Mouse (Mus musculus) lung, embryonic 16.5 days (tissue): ENCODE data around the gene Fmo1. TPM values are rescaled to one million over a fixed set of nuclear protein-coding genes. Genes with fewer than 3 reads are reported as not detected.

Source experiments
- ATAC-seq: fragments of 200-750 bp; cut with Nextera tagmentation; 2 replicates; pipeline ENCODE4 v1.8.0; 2017; ENCODE audit warnings: low read depth, mild to moderate bottlenecking, moderate library complexity
- H3K27ac ChIP-seq: fragments of 300-500 bp; sonication (generic); 2 replicates; pipeline ENCODE4 v1.5.1; 2014; ENCODE audit warnings: mild to moderate bottlenecking, control low read depth, low read length
- H3K27me3 ChIP-seq: fragments of 300-500 bp; sonication (generic); 2 replicates; pipeline ENCODE4 v1.6.1; 2014; ENCODE audit warnings: low read depth, low read length, mixed read lengths; ENCODE audit not compliant: control insufficient read depth, insufficient read depth
- H3K36me3 ChIP-seq: fragments of 300-500 bp; sonication (generic); 2 replicates; pipeline ENCODE4 v1.6.1; 2014; ENCODE audit warnings: low read length; ENCODE audit not compliant: control insufficient read depth, insufficient read depth
- H3K4me1 ChIP-seq: fragments of 300-500 bp; sonication (generic); replicated peaks from 2 replicates; pipeline ENCODE4 v1.6.1; 2014; ENCODE audit warnings: low read length, mixed read lengths; ENCODE audit not compliant: control insufficient read depth, insufficient read depth
- H3K4me2 ChIP-seq: fragments of 300-500 bp; sonication (generic); 2 replicates; pipeline ENCODE4 v1.6.1; 2014; ENCODE audit warnings: low read depth, low read length, control low read depth
- H3K4me3 ChIP-seq: fragments of 300-500 bp; sonication (generic); 2 replicates; pipeline ENCODE4 v1.5.1; 2014; ENCODE audit warnings: mild to moderate bottlenecking, low read length, control low read depth
- H3K9ac ChIP-seq: fragments of 300-500 bp; sonication (generic); 2 replicates; pipeline ENCODE4 v1.6.1; 2014; ENCODE audit warnings: low read length, control low read depth
- H3K9me3 ChIP-seq: fragments of 300-500 bp; sonication (generic); 2 replicates; pipeline ENCODE4 v1.6.1; 2016; ENCODE audit warnings: low read length; ENCODE audit not compliant: control insufficient read depth
- WGBS: fragments of 180-500 bp; shearing (Covaris S2); extraction: QIAGEN DNeasy Blood & Tissue Kit; methylation state at CpG from one replicate; pipeline ENCODE4 v1.1.7; 2014; 5-methylcytosine and 5-hydroxymethylcytosine counted together
- polyA plus RNA-seq: library from polyadenylated mRNA; unstranded; fragments of >200 nt; fragmentation: Nextera tagmentation; extraction: Ambion mirVana; gene quantifications from 2 replicates; pipeline ENCODE4 v1.2.1, GENCODE M21; 2015

Fmo1 gene
- polyA plus RNA-seq, 1 experiment from 2014 or later, result 29.2 TPM

DNA sequence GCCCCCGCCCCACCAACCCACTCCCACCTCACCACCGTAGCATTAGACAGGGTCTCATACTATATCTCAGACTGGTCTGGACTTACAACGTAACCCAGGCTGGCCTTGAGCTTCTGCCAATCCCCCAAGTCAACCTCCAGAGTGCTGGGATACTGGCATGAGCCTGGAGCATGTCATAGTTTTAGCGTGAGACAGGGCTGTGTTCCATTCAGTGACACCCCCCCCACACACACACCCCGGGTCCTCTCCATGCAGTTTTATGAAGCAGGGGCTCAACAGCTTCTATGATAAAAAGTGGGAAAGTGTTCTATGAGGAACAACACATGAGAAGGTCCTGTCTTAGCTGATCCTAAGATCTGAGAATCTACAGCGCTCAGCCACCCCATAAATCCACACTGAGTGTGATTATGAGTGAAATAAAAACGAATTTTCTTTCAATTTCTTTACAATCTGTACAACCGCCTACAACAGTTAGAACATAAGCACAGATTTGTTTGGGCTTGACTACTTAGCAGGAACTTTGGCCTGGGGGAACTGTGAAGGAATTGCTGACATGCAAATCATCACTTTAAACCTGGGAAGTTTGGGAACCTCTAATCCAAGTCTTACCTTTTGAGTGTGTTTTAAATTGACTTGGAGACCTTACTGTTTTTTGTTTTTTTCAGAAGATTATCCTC, 1.5 kb downstream of the Fmo1 start:
- Histone ChIP-seq H3K4me1 (peaks cover 3% of the 10 kb centered on the region; the same call in 1 of the 2 replicates), H3K9ac (no peak overlapping the region), H3K36me3 (no peaks in the 10 kb centered on the region), H3K4me2 (no peak overlapping the region), H3K4me3 (no peak overlapping the region), H3K27ac (no peak overlapping the region), H3K9me3 (no peaks in the 10 kb centered on the region), H3K27me3 (no peaks in the 10 kb centered on the region)
- WGBS, result 57% methylated on average over 8 of the region's 8 CpGs
- peak; percentile 92 for ATAC-seq

DNA sequence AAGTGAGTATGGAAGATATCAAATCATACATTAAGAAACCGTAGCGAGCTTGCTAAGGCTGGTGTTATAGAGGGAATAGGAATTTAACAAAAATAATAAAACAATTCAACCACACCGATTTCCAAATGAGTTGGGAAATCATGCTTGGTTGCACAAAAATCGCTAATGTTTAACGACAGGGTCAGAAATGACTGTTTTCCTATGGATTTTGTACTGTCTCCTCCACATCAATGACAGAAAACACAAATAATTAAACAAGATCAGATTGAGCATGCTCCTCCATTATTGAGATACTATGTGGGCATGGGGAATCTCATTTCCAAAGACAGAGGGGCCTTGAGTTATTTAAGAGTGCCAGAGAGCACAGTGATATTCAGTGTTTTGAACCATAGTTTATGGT, 2.1 kb downstream of the Fmo1 start:
- Histone ChIP-seq H3K9ac (no peak overlapping the region), H3K4me3 (no peak overlapping the region), H3K4me1 (peaks cover 10% of the 10 kb centered on the region), H3K27me3 (no peaks in the 10 kb centered on the region), H3K9me3 (no peaks in the 10 kb centered on the region), H3K4me2 (no peak overlapping the region), H3K36me3 (no peaks in the 10 kb centered on the region), H3K27ac (no peak overlapping the region)
- ATAC-seq, result no peak
- WGBS, result 85% methylated on average over 5 of the region's 5 CpGs

DNA sequence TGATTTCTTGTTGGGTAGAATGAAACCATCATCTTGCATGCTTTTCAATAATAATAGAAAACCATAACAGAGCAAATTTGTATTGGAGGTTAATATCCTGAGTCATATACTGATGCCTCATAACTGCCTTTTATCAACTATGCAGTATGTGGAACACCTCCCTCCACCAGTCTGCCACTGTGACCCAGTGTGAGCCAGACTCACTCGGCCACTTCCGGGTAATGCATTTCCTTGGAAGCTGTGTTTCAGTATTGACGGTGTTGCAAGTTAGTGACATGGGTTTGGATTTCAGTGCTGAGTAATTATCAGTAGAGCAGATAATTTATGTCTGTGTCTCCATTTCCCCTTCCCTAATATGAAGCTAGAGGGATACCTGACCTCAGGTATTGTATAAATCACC, 2.8 kb downstream of the Fmo1 start:
- ATAC-seq, result no peak
- H3K4me2 ChIP-seq, result no peak overlapping the region
- peaks cover 14% of the 10 kb centered on the region for H3K4me1 ChIP-seq
- H3K4me3 ChIP-seq, result no peak overlapping the region
- no peaks in the 10 kb centered on the region for H3K36me3 ChIP-seq
- H3K9me3 ChIP-seq, result no peaks in the 10 kb centered on the region
- no peak overlapping the region for H3K27ac ChIP-seq
- WGBS, result 85% methylated on average over 3 of the region's 3 CpGs
- H3K9ac ChIP-seq, result no peak overlapping the region
- H3K27me3 ChIP-seq, result no peaks in the 10 kb centered on the region

DNA sequence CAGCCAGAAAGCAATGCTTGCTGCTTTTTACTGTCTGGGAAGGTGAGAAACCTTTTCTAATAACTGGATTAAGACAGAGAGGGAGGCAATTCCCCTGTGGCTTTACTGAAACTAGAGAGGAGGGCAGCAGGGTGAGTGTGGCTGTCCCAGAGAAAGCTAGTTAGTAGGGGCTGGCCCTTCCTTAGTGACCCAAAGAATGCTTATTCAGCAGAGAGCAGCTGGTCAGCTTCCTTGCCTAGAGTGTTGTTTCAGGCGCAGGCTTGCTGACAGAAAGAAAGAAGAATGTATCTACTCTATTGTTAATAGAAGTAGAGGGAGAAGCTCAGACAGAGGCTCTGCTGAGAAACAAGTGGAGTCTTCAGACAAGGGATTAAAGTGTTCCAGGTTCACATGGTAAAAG, 4.1 kb downstream of the Fmo1 start:
- Histone ChIP-seq H3K9ac (no peak overlapping the region), H3K27me3 (no peaks in the 10 kb centered on the region), H3K9me3 (no peaks in the 10 kb centered on the region), H3K36me3 (no peaks in the 10 kb centered on the region), H3K27ac (no peak overlapping the region), H3K4me1 (peaks cover 14% of the 10 kb centered on the region), H3K4me3 (no peak overlapping the region), H3K4me2 (no peak overlapping the region)
- WGBS, result 33% methylated on average over 1 of the region's 1 CpGs
- no peak for ATAC-seq

DNA sequence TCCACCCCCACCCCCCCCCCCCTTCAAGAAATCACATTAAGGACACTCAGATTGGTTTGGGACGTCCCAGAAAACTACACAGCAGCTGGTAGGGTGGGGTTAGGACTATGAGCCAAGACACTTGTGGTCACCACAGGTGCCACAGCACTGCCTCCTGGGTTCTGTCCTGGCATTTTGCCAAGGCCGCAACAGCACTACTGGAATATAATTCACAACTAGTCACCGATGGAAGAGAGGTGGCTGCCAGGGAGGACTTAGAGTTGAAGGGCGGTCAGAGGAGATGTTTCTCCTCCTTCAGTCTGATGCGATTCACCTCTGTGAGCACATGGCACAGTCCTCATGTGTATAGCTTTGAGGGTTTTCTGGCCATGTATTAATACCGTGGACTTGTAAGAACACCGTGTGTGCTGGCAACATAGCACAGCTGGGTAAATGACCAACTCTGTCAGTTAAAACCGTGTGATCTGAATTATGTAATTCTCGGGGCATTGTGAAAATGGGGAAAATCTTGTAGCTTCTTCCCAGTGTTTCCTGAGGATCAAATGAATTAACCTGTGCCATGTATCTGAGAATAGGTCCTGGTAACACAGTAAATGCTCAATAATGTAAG, 6.3 kb downstream of the Fmo1 start:
- Histone ChIP-seq H3K4me1 (peaks cover 14% of the 10 kb centered on the region), H3K4me2 (peak overlapping the region; percentile 44; the same call in 1 of the 2 replicates), H3K36me3 (no peaks in the 10 kb centered on the region), H3K9me3 (no peaks in the 10 kb centered on the region), H3K27ac (no peak overlapping the region), H3K27me3 (no peaks in the 10 kb centered on the region), H3K9ac (no peak overlapping the region), H3K4me3 (no peak overlapping the region)
- peak; percentile 64 for ATAC-seq
- 45% methylated on average over 9 of the region's 9 CpGs for WGBS

DNA sequence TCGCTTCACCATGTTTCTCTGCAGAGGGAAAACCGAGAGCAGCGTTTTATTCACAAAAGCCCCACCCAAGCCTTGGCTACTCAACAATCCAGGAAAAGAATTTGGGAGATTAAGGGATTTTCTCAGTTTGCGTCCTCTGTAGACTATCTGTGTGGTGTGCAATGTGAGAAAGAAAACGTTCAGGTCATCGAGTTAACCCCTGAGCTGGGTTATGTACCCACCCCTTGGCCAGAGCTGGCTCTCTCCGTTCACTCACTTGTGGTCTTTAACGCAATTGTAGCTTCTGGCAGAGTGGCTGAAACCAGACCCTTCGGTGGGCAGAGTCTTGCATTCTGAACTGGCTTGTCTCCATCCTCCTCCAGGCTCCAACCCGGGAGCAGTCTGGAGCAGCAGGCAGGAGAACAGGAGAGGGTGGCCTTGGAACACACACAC, 6.8 kb downstream of the Fmo1 start:
- 41% methylated on average over 10 of the region's 10 CpGs for WGBS
- peak overlapping the region; percentile 52 for H3K27ac ChIP-seq
- H3K36me3 ChIP-seq, result no peaks in the 10 kb centered on the region
- H3K9me3 ChIP-seq, result no peaks in the 10 kb centered on the region
- no peaks in the 10 kb centered on the region for H3K27me3 ChIP-seq
- H3K9ac ChIP-seq, result peak overlapping the region; percentile 50; the same call in 1 of the 2 replicates
- peaks cover 14% of the 10 kb centered on the region for H3K4me1 ChIP-seq
- ATAC-seq, result peak; percentile 70
- peak overlapping the region; percentile 10; the same call in 1 of the 2 replicates for H3K4me3 ChIP-seq
- H3K4me2 ChIP-seq, result peak overlapping the region; percentile 44

DNA sequence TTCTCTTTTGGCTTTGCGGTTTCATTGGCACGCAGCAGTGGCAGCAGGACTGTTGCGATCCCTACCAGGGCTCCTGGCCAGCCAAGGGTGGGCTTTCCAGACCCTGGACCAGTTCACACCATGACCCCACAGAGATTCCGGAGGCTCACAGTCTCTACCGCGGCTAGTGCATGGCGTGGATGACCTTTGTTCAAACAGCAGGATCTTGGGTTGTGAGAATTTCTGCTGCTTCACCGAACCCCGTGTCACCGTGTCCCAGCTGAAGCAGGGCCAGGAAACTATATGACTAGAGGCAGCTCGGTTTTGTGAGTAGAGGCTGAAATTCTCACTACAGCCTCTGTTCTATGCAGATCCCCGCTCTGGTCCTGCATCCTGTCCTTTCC, 7.7 kb downstream of the Fmo1 start:
- peak; percentile 32; the same call in 1 of the 2 replicates for ATAC-seq

DNA sequence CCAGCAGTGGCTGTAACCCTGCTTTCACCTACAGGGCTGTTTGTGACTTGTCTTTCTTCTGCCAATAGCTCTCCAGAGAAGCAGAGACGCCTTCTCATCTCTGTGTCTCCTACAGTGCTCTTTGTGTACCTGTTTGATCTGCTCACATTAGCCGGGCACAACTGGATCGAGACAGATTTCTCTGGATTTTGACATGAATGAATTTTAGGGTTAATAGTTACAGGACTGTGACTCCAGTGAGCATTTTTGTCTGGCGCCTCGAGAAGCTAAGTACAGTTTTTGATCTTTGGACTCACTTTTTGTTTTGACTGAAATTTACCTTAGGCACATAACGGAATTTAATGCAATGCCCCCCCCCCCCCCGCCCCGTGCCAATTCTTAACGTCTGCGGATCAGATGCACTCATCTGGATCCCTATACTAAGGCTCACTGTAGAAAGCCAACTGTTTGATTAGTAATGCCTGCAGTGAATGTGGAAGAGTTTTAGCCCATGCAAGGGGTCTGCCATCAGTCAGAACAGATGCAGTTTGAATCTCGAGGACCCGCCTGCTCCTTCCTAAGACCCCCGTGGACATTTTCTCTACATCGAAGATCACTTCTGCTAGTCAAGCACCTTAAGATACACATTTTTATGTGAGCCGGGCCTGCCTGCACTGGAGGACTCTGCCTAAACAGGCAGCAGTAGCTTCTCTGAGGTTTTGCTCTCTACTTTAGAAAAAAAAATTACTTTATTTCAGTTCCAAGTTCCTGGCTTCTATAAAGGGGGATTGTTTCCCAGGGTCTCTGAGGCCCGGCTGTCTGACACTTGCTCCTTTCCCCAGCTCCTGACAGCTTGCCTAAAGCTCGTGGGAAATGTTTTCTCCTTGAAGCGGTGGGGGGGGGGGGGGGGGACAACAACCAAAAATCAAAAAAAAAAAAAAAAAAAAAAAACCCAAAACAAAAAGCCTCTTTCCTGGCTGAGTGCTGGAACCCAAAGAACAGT, 8.4 kb downstream of the Fmo1 start:
- Histone ChIP-seq H3K27me3 (no peaks in the 10 kb centered on the region), H3K9me3 (no peaks in the 10 kb centered on the region), H3K9ac (peak overlapping the region; percentile 12; the same call in 1 of the 2 replicates), H3K4me2 (peak overlapping the region; percentile 44), H3K4me3 (peak overlapping the region; percentile 29), H3K4me1 (peaks cover 14% of the 10 kb centered on the region), H3K27ac (peak overlapping the region; percentile 74), H3K36me3 (no peaks in the 10 kb centered on the region)
- no peak for ATAC-seq
- 61% methylated on average over 17 of the region's 18 CpGs for WGBS

More for the DNA sequence above, 7.7 kb downstream of the Fmo1 start:
- Histone ChIP-seq H3K36me3 (no peaks in the 10 kb centered on the region), H3K27ac (peak overlapping the region; percentile 74), H3K4me2 (peak overlapping the region; percentile 44), H3K4me3 (peak overlapping the region; percentile 29), H3K27me3 (no peaks in the 10 kb centered on the region), H3K9ac (peak overlapping the region; percentile 37), H3K4me1 (peaks cover 14% of the 10 kb centered on the region), H3K9me3 (no peaks in the 10 kb centered on the region)
- 54% methylated on average over 12 of the region's 12 CpGs for WGBS
